Mouse (Mus musculus): Measurements from ENCODE around the gene Krtap9-1.

DNA sequence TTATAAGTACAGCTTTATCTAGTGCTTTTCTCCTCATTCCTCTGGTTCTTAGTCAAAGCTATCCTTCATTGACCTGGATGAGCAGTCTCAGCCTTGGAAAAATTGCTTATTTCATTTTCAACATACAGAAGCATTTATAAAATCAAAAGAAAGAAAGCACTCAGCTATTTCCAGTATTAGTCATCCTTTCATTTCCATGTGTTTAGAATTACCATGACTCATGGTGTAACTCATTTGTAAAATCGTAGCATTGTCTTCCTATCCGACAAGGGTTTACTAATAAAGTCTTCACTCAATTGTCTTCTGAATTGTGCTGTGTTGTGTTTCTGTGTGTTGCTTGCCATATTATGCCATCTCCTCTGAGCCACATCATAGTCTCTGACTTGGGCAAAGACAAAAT is 14.4 kb upstream of the Krtap9-1 start:
- no peak for TF ChIP-seq CTCF (IDR thresholded peaks at IDR 0.05; ENCODE audit: low read depth, low read length)
- no peak for TF ChIP-seq POLR2A (IDR thresholded peaks at IDR 0.05; ENCODE audit: extremely low read depth, insufficient read depth, low read length)

Measured in liver, adult 2 months (tissue).